Mouse (Mus musculus): ENCODE data around the gene Mocs3. TPM values are rescaled to one million over a fixed set of nuclear protein-coding genes. Genes with fewer than 3 reads are reported as not detected.

Mocs3 gene
- polyA plus RNA-seq, 1 experiment, result 5.1 TPM

GRCm38 (mm10) chr2:168205265-168205664 is 25.2 kb upstream of the Mocs3 start:
- peaks cover 5% of the 10 kb centered on the region for H3K4me1 ChIP-seq (ENCODE audit: control insufficient read depth, insufficient read depth, low read length)
- H3K27ac ChIP-seq (ENCODE audit: control insufficient read depth, insufficient read depth, low read depth, low read length, poor library complexity), result no peak overlapping the region
- WGBS, result 3% methylated on average over 6 of the region's 6 CpGs
- TF ChIP-seq CTCF (IDR thresholded peaks at IDR 0.05; ENCODE audit: control insufficient read depth, insufficient read depth, low read length) (peak; percentile 98), POLR2A (IDR thresholded peaks at IDR 0.05; ENCODE audit: borderline replicate concordance, control insufficient read depth, low read depth, low read length) (no peak)
- H3K4me3 ChIP-seq (replicated peaks; ENCODE audit: control insufficient read depth, low read depth, low read length), result peak overlapping the region; percentile 82

- H3K4me3 ChIP-seq (replicated peaks; ENCODE audit: control insufficient read depth, low read depth, low read length), result peak overlapping the region; percentile 82
- 1% methylated on average over 49 of the region's 49 CpGs for WGBS
- H3K27ac ChIP-seq (ENCODE audit: control insufficient read depth, insufficient read depth, low read depth, low read length, poor library complexity), result peak overlapping the region; percentile 97
- TF ChIP-seq POLR2A (IDR thresholded peaks at IDR 0.05; ENCODE audit: borderline replicate concordance, control insufficient read depth, low read depth, low read length), result no peak; the same call in 1 of the 2 replicates
- TF ChIP-seq CTCF (IDR thresholded peaks at IDR 0.05; ENCODE audit: control insufficient read depth, insufficient read depth, low read length), result no peak
- H3K4me1 ChIP-seq (ENCODE audit: control insufficient read depth, insufficient read depth, low read length), result peaks cover 5% of the 10 kb centered on the region
These were observed 24.5 kb upstream of the Mocs3 start for GRCm38 (mm10) chr2:168205681-168206631.

GRCm38 (mm10) chr2:168206725-168207644 is 23.4 kb upstream of the Mocs3 start, which contains the start of gene Adnp:
TSS of gene Adnp (minus strand) at chr2:168207112.
- H3K4me1 ChIP-seq (ENCODE audit: control insufficient read depth, insufficient read depth, low read length), result peaks cover 5% of the 10 kb centered on the region
- TF ChIP-seq CTCF (IDR thresholded peaks at IDR 0.05; ENCODE audit: control insufficient read depth, insufficient read depth, low read length) (peak; percentile 67), POLR2A (IDR thresholded peaks at IDR 0.05; ENCODE audit: borderline replicate concordance, control insufficient read depth, low read depth, low read length) (peak; percentile 64; the same call in 1 of the 2 replicates)
- WGBS, result under 1% methylated on average over 83 of the region's 89 CpGs
- H3K4me3 ChIP-seq (replicated peaks; ENCODE audit: control insufficient read depth, low read depth, low read length), result peak within 1 kb of the TSS; percentile 82
- peak within 1 kb of the TSS; percentile 97 for H3K27ac ChIP-seq (ENCODE audit: control insufficient read depth, insufficient read depth, low read depth, low read length, poor library complexity)

GRCm38 (mm10) chr2:168207883-168208282 is 22.5 kb upstream of the Mocs3 start:
- no peak overlapping the region for H3K27ac ChIP-seq (ENCODE audit: control insufficient read depth, insufficient read depth, low read depth, low read length, poor library complexity)
- peaks cover 5% of the 10 kb centered on the region for H3K4me1 ChIP-seq (ENCODE audit: control insufficient read depth, insufficient read depth, low read length)
- TF ChIP-seq CTCF (IDR thresholded peaks at IDR 0.05; ENCODE audit: control insufficient read depth, insufficient read depth, low read length) (no peak), POLR2A (IDR thresholded peaks at IDR 0.05; ENCODE audit: borderline replicate concordance, control insufficient read depth, low read depth, low read length) (no peak)
- no peak overlapping the region for H3K4me3 ChIP-seq (replicated peaks; ENCODE audit: control insufficient read depth, low read depth, low read length)
- WGBS, result 93% methylated on average over 3 of the region's 3 CpGs

GRCm38 (mm10) chr2:168213788-168214397 is 16.5 kb upstream of the Mocs3 start:
- Histone ChIP-seq H3K4me1 (ENCODE audit: control insufficient read depth, insufficient read depth, low read length) (no peaks in the 10 kb centered on the region), H3K27ac (ENCODE audit: control insufficient read depth, insufficient read depth, low read depth, low read length, poor library complexity) (no peak overlapping the region), H3K4me3 (replicated peaks; ENCODE audit: control insufficient read depth, low read depth, low read length) (no peak overlapping the region)
- TF ChIP-seq CTCF (IDR thresholded peaks at IDR 0.05; ENCODE audit: control insufficient read depth, insufficient read depth, low read length), result 0 out of 2 replicates have a peak, but pooled peaks have one; percentile 4
- TF ChIP-seq POLR2A (IDR thresholded peaks at IDR 0.05; ENCODE audit: borderline replicate concordance, control insufficient read depth, low read depth, low read length), result no peak
- WGBS, result 64% methylated on average over 5 of the region's 5 CpGs

- no peaks in the 10 kb centered on the region; the same call in 1 of the 2 replicates for H3K4me1 ChIP-seq (ENCODE audit: control insufficient read depth, insufficient read depth, low read length)
- H3K27ac ChIP-seq (ENCODE audit: control insufficient read depth, insufficient read depth, low read depth, low read length, poor library complexity), result no peak overlapping the region
- WGBS, result 87% methylated on average over 6 of the region's 6 CpGs
- H3K4me3 ChIP-seq (replicated peaks; ENCODE audit: control insufficient read depth, low read depth, low read length), result no peak overlapping the region
- no peak for TF ChIP-seq POLR2A (IDR thresholded peaks at IDR 0.05; ENCODE audit: borderline replicate concordance, control insufficient read depth, low read depth, low read length)
- no peak for TF ChIP-seq CTCF (IDR thresholded peaks at IDR 0.05; ENCODE audit: control insufficient read depth, insufficient read depth, low read length)
These were observed 7.1 kb upstream of the Mocs3 start for GRCm38 (mm10) chr2:168223326-168223725.

GRCm38 (mm10) chr2:168229116-168230025 is 1.1 kb upstream of the Mocs3 start:
- Histone ChIP-seq H3K27ac (ENCODE audit: control insufficient read depth, insufficient read depth, low read depth, low read length, poor library complexity) (peak overlapping the region; percentile 94), H3K4me3 (replicated peaks; ENCODE audit: control insufficient read depth, low read depth, low read length) (peak overlapping the region; percentile 97), H3K4me1 (ENCODE audit: control insufficient read depth, insufficient read depth, low read length) (peaks cover 2% of the 10 kb centered on the region; the same call in 1 of the 2 replicates)
- TF ChIP-seq CTCF (IDR thresholded peaks at IDR 0.05; ENCODE audit: control insufficient read depth, insufficient read depth, low read length) (no peak), POLR2A (IDR thresholded peaks at IDR 0.05; ENCODE audit: borderline replicate concordance, control insufficient read depth, low read depth, low read length) (no peak)
- 6% methylated on average over 41 of the region's 41 CpGs for WGBS
